Mouse (Mus musculus): ENCODE results near the gene Ralbp1. TPM values are rescaled to one million over a fixed set of nuclear protein-coding genes. Genes with fewer than 3 reads are reported as not detected.

Ralbp1 gene
- polyA plus RNA-seq, 2 experiments, result 15.7 to 36.0 TPM

DNA sequence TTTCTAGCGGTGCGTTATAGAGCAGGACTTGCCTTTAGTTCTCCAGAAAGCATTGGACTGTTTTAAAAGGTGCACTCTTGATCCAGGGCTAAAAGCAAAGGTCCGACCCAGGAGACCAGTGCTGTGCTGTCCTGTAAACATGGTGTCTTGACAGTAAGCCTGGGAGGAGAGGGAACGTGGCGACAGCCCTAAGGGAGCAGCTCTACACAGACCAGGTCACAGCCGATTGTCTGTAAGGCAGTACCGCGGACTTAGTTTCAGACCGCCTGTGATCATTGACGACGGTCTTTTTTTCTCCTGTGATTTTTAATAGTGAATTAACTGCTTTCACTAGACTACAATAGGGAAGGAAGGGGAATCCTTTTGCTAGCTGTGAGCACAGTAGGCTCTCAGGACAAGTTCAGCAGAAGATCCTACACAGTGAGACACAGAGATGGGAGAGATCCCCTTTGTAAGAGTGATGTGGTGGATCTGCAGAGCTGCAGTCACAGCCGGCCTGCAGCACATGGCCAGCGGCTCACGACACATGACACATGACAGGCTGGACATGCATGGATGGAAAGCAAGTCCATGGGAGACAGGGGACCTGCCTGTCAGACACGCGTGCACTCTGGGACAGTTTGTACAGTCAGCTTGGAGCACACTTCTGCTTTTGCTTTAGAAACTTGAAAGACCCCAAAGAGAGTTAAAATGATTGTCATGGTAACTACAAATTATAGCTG lies 58.3 kb downstream of the Ralbp1 start:
- no peak overlapping the region for H3K4me2 ChIP-seq (ENCODE audit: low read depth)
- H3K27me3 ChIP-seq (ENCODE audit: control insufficient read depth, insufficient read depth, low read length), result no peaks in the 10 kb centered on the region
- no peaks in the 10 kb centered on the region for H3K9me3 ChIP-seq (ENCODE audit: control insufficient read depth, low read length)
- ATAC-seq (ENCODE audit: insufficient read depth) (no peak), DNase-seq (ENCODE audit: low read depth in 3 of 3, low spot score in 3 of 3) (no peak)
- H3K9ac ChIP-seq (replicated peaks), result no peak overlapping the region
- H3K4me3 ChIP-seq (ENCODE audit: insufficient read depth in 1 of 2, low read depth in 2 of 2, low read length in 2 of 2), result no peak overlapping the region
- TF ChIP-seq CTCF (IDR thresholded peaks at IDR 0.05; ENCODE audit: low read depth), result no peak
- TF ChIP-seq EP300 (IDR thresholded peaks at IDR 0.05; ENCODE audit: low read depth), result no peak
- 85% methylated on average over 16 of the region's 16 CpGs for WGBS (ENCODE audit: insufficient replicate concordance)
- no peak overlapping the region for H3K27ac ChIP-seq
- peaks cover 7% of the 10 kb centered on the region; the same call in 1 of the 2 replicates for H3K36me3 ChIP-seq (replicated peaks; ENCODE audit: control insufficient read depth, insufficient read depth, low read depth)
- no peaks in the 10 kb centered on the region for H3K4me1 ChIP-seq (replicated peaks; ENCODE audit: control insufficient read depth in 2 of 2, insufficient read depth in 2 of 2, low read length in 1 of 2)

DNA sequence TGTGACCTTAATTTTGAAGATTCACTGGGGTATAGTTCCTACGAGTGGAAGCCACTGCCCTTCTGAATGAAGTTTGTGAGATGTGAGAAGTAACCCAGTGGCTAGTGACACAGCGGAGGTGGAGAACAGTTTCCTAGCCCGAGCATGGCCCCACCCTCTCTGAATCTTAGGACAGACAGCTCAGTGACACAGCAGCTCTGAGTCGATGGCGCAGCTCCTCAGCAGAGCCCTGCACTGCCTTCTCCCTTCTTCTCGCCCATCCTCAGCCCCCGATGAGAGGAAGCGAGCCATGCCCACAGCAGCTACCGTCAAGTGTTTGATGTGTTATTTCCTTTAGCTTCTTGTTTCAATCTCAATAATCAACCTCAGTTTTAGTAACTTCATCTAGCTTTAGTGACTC lies 59.3 kb downstream of the Ralbp1 start:
- Histone ChIP-seq H3K27ac (no peak overlapping the region), H3K4me2 (ENCODE audit: low read depth) (no peak overlapping the region), H3K9ac (replicated peaks) (no peak overlapping the region), H3K27me3 (ENCODE audit: control insufficient read depth, insufficient read depth, low read length) (no peaks in the 10 kb centered on the region), H3K4me3 (ENCODE audit: insufficient read depth in 1 of 2, low read depth in 2 of 2, low read length in 2 of 2) (no peak overlapping the region), H3K36me3 (replicated peaks; ENCODE audit: control insufficient read depth, insufficient read depth, low read depth) (peaks cover 4% of the 10 kb centered on the region; the same call in 1 of the 2 replicates), H3K9me3 (ENCODE audit: control insufficient read depth, low read length) (no peaks in the 10 kb centered on the region), H3K4me1 (replicated peaks; ENCODE audit: control insufficient read depth in 2 of 2, insufficient read depth in 2 of 2, low read length in 1 of 2) (no peaks in the 10 kb centered on the region)
- WGBS (ENCODE audit: insufficient replicate concordance), result 44% methylated on average over 9 of the region's 9 CpGs
- no peak for TF ChIP-seq CTCF (IDR thresholded peaks at IDR 0.05; ENCODE audit: low read depth)
- TF ChIP-seq EP300 (IDR thresholded peaks at IDR 0.05; ENCODE audit: low read depth), result no peak
- no peak for ATAC-seq (ENCODE audit: insufficient read depth)
- DNase-seq (ENCODE audit: low read depth in 3 of 3, low spot score in 3 of 3), result no peak

DNA sequence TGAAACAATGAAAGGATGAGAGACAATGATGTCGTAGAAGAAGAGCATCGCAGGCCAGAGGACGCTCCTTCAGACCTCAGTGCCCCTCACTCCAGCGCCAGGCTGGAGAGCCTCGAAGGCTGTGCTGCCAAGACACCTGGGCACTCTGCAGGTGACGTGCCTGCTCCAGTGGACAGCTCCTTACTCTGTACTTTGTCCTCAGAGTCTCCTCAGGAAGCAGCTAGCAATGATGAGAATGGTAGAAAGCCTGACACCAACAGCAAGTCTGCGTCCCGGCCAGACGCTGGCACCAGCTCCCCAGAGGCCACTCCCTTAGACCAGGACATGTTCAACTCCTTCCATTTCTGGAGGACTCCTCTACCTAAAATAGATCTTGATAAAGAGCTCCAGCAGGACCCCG lies 61.4 kb downstream of the Ralbp1 start:
- 76% methylated on average over 10 of the region's 10 CpGs for WGBS (ENCODE audit: insufficient replicate concordance)
- Histone ChIP-seq H3K4me2 (ENCODE audit: low read depth) (no peak overlapping the region), H3K9me3 (ENCODE audit: control insufficient read depth, low read length) (no peaks in the 10 kb centered on the region), H3K9ac (replicated peaks) (no peak overlapping the region), H3K36me3 (replicated peaks; ENCODE audit: control insufficient read depth, insufficient read depth, low read depth) (peaks cover 3% of the 10 kb centered on the region), H3K27ac (no peak overlapping the region), H3K27me3 (ENCODE audit: control insufficient read depth, insufficient read depth, low read length) (no peaks in the 10 kb centered on the region), H3K4me1 (replicated peaks; ENCODE audit: control insufficient read depth in 2 of 2, insufficient read depth in 2 of 2, low read length in 1 of 2) (no peaks in the 10 kb centered on the region), H3K4me3 (ENCODE audit: insufficient read depth in 1 of 2, low read depth in 2 of 2, low read length in 2 of 2) (no peak overlapping the region)
- DNase-seq (ENCODE audit: low read depth in 3 of 3, low spot score in 3 of 3) (no peak), ATAC-seq (ENCODE audit: insufficient read depth) (no peak)
- TF ChIP-seq CTCF (IDR thresholded peaks at IDR 0.05; ENCODE audit: low read depth), result no peak
- TF ChIP-seq EP300 (IDR thresholded peaks at IDR 0.05; ENCODE audit: low read depth), result no peak

DNA sequence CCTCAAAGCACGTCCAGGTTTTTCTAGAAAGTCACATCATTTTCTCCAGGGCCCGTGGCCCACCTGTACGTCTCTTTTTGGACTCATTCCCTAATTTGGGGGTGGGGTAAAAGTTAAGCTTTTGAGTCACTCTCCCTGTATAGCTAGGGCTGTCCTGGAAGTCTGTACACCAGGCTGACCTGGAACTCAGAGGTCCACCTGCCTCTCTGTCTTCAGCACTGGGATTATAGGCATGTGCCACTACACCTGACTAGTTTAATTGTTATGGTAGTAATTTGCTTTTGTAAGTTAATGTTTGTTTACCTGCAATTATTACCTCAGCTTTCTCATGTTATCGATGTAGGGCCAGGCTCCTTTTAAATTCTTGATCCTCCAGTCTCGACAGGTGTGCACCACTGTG lies 63.2 kb downstream of the Ralbp1 start:
- H3K27ac ChIP-seq, result no peak overlapping the region
- H3K9ac ChIP-seq (replicated peaks), result no peak overlapping the region
- no peaks in the 10 kb centered on the region for H3K27me3 ChIP-seq (ENCODE audit: control insufficient read depth, insufficient read depth, low read length)
- ATAC-seq (ENCODE audit: insufficient read depth), result no peak
- no peak for DNase-seq (ENCODE audit: low read depth in 3 of 3, low spot score in 3 of 3)
- WGBS (ENCODE audit: insufficient replicate concordance), result 77% methylated on average over 5 of the region's 5 CpGs
- no peak for TF ChIP-seq CTCF (IDR thresholded peaks at IDR 0.05; ENCODE audit: low read depth)
- TF ChIP-seq EP300 (IDR thresholded peaks at IDR 0.05; ENCODE audit: low read depth), result no peak
- no peak overlapping the region for H3K4me3 ChIP-seq (ENCODE audit: insufficient read depth in 1 of 2, low read depth in 2 of 2, low read length in 2 of 2)
- no peak overlapping the region for H3K4me2 ChIP-seq (ENCODE audit: low read depth)
- H3K4me1 ChIP-seq (replicated peaks; ENCODE audit: control insufficient read depth in 2 of 2, insufficient read depth in 2 of 2, low read length in 1 of 2), result no peaks in the 10 kb centered on the region
- peaks cover 3% of the 10 kb centered on the region for H3K36me3 ChIP-seq (replicated peaks; ENCODE audit: control insufficient read depth, insufficient read depth, low read depth)
- H3K9me3 ChIP-seq (ENCODE audit: control insufficient read depth, low read length), result no peaks in the 10 kb centered on the region

DNA sequence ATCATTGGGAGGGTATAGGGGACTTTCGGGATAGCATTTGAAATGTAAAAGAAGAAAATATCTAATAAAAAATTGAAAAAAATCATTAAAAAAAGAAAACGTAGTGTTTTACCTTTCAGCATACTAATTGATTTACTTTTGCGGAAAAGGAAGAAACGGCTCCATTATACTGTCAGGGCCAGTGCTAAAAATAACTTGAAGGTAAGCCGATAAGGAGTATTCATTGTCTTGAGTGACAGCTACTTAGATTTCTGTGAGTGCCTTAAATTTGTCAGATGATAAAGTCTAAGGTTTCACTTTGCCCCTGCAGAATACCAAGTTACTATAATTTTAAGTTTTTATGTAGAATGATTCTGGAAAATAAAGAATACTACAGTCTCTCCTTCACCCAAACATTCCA lies 65.4 kb downstream of the Ralbp1 start:
- TF ChIP-seq EP300 (IDR thresholded peaks at IDR 0.05; ENCODE audit: low read depth) (no peak), CTCF (IDR thresholded peaks at IDR 0.05; ENCODE audit: low read depth) (no peak)
- Histone ChIP-seq H3K9me3 (ENCODE audit: control insufficient read depth, low read length) (no peaks in the 10 kb centered on the region), H3K9ac (replicated peaks) (no peak overlapping the region), H3K27ac (no peak overlapping the region), H3K36me3 (replicated peaks; ENCODE audit: control insufficient read depth, insufficient read depth, low read depth) (peaks cover 11% of the 10 kb centered on the region), H3K4me1 (replicated peaks; ENCODE audit: control insufficient read depth in 2 of 2, insufficient read depth in 2 of 2, low read length in 1 of 2) (no peaks in the 10 kb centered on the region), H3K4me2 (ENCODE audit: low read depth) (no peak overlapping the region), H3K27me3 (ENCODE audit: control insufficient read depth, insufficient read depth, low read length) (no peaks in the 10 kb centered on the region), H3K4me3 (ENCODE audit: insufficient read depth in 1 of 2, low read depth in 2 of 2, low read length in 2 of 2) (no peak overlapping the region)
- no peak for DNase-seq (ENCODE audit: low read depth in 3 of 3, low spot score in 3 of 3)
- no peak for ATAC-seq (ENCODE audit: insufficient read depth)
- 66% methylated on average over 5 of the region's 5 CpGs for WGBS (ENCODE audit: insufficient replicate concordance)
